In the genomic region with DNA sequence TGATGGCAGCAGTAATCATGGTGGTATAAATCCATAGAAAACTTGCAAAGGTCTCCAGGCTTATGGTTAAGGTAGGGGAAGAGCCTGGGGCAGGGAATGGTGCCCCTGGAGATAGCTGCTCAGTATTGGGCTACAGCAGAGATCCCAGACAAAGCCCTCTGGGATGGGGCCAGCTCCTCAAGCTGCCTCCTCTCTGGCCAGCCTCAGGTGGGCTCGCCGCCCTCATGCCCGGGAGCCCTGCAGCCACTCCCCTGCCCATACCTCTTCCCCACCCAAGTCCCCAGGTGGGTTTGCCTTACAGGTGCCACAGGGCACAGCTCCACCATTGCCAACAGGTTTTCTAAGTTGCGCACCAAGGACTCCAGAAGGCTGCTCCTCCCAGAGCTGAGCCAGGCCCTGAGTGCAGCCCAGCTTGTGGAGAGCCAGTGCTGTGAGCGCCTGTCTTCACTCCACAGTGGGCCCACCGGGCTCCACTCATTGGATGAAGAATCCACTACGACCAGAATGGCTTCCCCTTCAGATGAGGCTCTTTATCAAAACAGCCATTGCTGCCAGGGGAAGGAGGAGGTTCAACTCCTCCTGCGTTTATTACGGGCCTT, we compare ENCODE assay signal across 8 mouse cellular contexts. TPM values are rescaled to one million over a fixed set of nuclear protein-coding genes. Genes with fewer than 3 reads are reported as not detected.
A peak's percentile ranks its signal among the peaks of the same experiment; 100 is the strongest.
DNase-seq lines count a peak whose midpoint lies in the region; ATAC-seq and TF ChIP-seq lines count a peak whose summit lies in the region.

No protein-coding gene starts in this region.

- no peak overlapping the region for H3K9ac ChIP-seq in heart, embryonic 15.5 days
- H3K9ac ChIP-seq in liver, postnatal 0 days (replicated peaks) = peak overlapping the region; percentile 70

- no peak for TF ChIP-seq EP300 in liver, postnatal 0 days (IDR thresholded peaks at IDR 0.05; ENCODE audit: low read depth)

- TF ChIP-seq CTCF in liver, postnatal 0 days (IDR thresholded peaks at IDR 0.05; ENCODE audit: low read depth) = no peak

- no peak overlapping the region for H3K4me2 ChIP-seq in heart, embryonic 15.5 days
- H3K4me2 ChIP-seq in liver, postnatal 0 days (ENCODE audit: low read depth, low read length) = peak overlapping the region; percentile 75

- H3K36me3 ChIP-seq in heart, embryonic 15.5 days = peaks cover 41% of the 10 kb centered on the region
- peaks cover 53% of the 10 kb centered on the region for H3K36me3 ChIP-seq in liver, postnatal 0 days (replicated peaks; ENCODE audit: insufficient read depth, low read length)

- 75% methylated on average over 9 of the region's 9 CpGs for WGBS in heart, embryonic 15.5 days
- 79% methylated on average over 9 of the region's 9 CpGs for WGBS in liver, postnatal 0 days (ENCODE audit: insufficient replicate concordance)

- H3K4me1 ChIP-seq in heart, embryonic 15.5 days (replicated peaks) = peaks cover 74% of the 10 kb centered on the region
- H3K4me1 ChIP-seq in brown adipose tissue, adult 24 weeks (ENCODE audit: control insufficient read depth, insufficient read depth, insufficient read length, low read length) = peaks cover 29% of the 10 kb centered on the region
- peaks cover 49% of the 10 kb centered on the region for H3K4me1 ChIP-seq in liver, postnatal 0 days (ENCODE audit: insufficient read depth)

- no peak overlapping the region for H3K4me3 ChIP-seq in heart, embryonic 15.5 days
- no peak overlapping the region for H3K4me3 ChIP-seq in brown adipose tissue, adult 24 weeks (ENCODE audit: insufficient read depth, low read depth, low read length)
- H3K4me3 ChIP-seq in liver, postnatal 0 days (ENCODE audit: low read depth, low read length) = no peak overlapping the region

- H3K27me3 ChIP-seq in heart, embryonic 15.5 days = no peaks in the 10 kb centered on the region
- no peaks in the 10 kb centered on the region for H3K27me3 ChIP-seq in liver, postnatal 0 days (ENCODE audit: insufficient read depth, low read length)

- H3K27ac ChIP-seq in heart, embryonic 15.5 days = peak overlapping the region; percentile 96
- peak overlapping the region; percentile 31; the same call in 1 of the 2 replicates for H3K27ac ChIP-seq in brown adipose tissue, adult 24 weeks (replicated peaks; ENCODE audit: low read depth, low read length)
- H3K27ac ChIP-seq in liver, postnatal 0 days (ENCODE audit: low read depth) = peak overlapping the region; percentile 94

- DNase-seq in heart, postnatal 10 days = no peak
- peak; percentile 9 for DNase-seq in heart, postnatal 4 days
- no peak for DNase-seq in liver, postnatal 0 days
- DNase-seq in right cerebral cortex, postnatal 4 days = no peak
- DNase-seq in adrenal gland, adult 2 months = no peak
- DNase-seq in cerebellum, adult 8-10 months = no peak

- intact Hi-C loops in heart, postnatal 10 days (cut with DNase I) = no loop called here

- ATAC-seq in heart, embryonic 15.5 days (replicated peaks; ENCODE audit: insufficient number of reproducible peaks, insufficient read depth, low FRiP score, low read depth) = no peak
- ATAC-seq in liver, postnatal 0 days = no peak

- no peaks in the 10 kb centered on the region for H3K9me3 ChIP-seq in heart, embryonic 15.5 days (replicated peaks)
- no peaks in the 10 kb centered on the region for H3K9me3 ChIP-seq in liver, postnatal 0 days (ENCODE audit: low read length)

RNA-seq across cellular contexts. Expression of a gene that starts 18.9 kb away (rescaled TPM):
- 17.8 and 23.3 TPM in 2 replicates for polyA plus RNA-seq in heart, embryonic 15.5 days (2015; fragmentation: Nextera tagmentation; extraction: Ambion mirVana)
- 10 to 100 TPM; 35.2 to 41.9 TPM for total RNA-seq in heart, postnatal 10 days (2021)
- 21.7 and 21.9 TPM in 2 replicates for polyA plus RNA-seq in brown adipose tissue, adult 24 weeks (2012; ENCODE audit: insufficient read depth, insufficient read length, missing spikeins)
- 10 to 100 TPM; 39.6 to 41.1 TPM for total RNA-seq in heart, postnatal 4 days (2021)
- polyA plus RNA-seq in liver, postnatal 0 days (2015; fragmentation: Nextera tagmentation; extraction: Ambion mirVana) = 15.5 and 17.0 TPM in 2 replicates
- total RNA-seq in adrenal gland, adult 2 months (2021) = 10 to 100 TPM; 56.0 to 63.9 TPM
- 48.8 and 67.3 TPM in 2 replicates for polyA plus RNA-seq in adrenal gland, adult 2 months (2012; rRNA removed)

RNA-seq across cellular contexts. Expression of a gene that starts 53.4 kb away (rescaled TPM):
- 22.7 and 33.4 TPM in 2 replicates for polyA plus RNA-seq in heart, embryonic 15.5 days (2015; fragmentation: Nextera tagmentation; extraction: Ambion mirVana)
- 100 to 1,000 TPM in 1 of 2 experiments, 10 to 100 TPM in 1; 65.8 to 116 TPM for total RNA-seq in heart, postnatal 10 days (2021)
- polyA plus RNA-seq in brown adipose tissue, adult 24 weeks (2012; ENCODE audit: insufficient read depth, insufficient read length, missing spikeins) = 6.1 and 17.7 TPM in 2 replicates
- total RNA-seq in heart, postnatal 4 days (2021) = 10 to 100 TPM; 31.4 to 36.9 TPM
- 3.6 and 5.2 TPM in 2 replicates for polyA plus RNA-seq in liver, postnatal 0 days (2015; fragmentation: Nextera tagmentation; extraction: Ambion mirVana)
- total RNA-seq in adrenal gland, adult 2 months (2021) = 10 to 100 TPM; 53.1 to 56.1 TPM
- 151 and 157 TPM in 2 replicates for polyA plus RNA-seq in adrenal gland, adult 2 months (2012; rRNA removed)

Comparison
In these comparisons a context has a peak if more than half of its experiments do, and no peak if none do; other contexts are left out.
1. H3K27ac ChIP-seq: peak in every context shown above with its lines; median percentile 96 in heart, embryonic 15.5 days; 94 in liver, postnatal 0 days; 31 in brown adipose tissue, adult 24 weeks.